Mouse (Mus musculus): ENCODE results near the gene Dennd6a. TPM values are rescaled to one million over a fixed set of nuclear protein-coding genes. Genes with fewer than 3 reads are reported as not detected.
A peak's percentile ranks its signal among the peaks of the same experiment; 100 is the strongest.

Dennd6a gene
- polyA plus RNA-seq, 1 experiment = 8.8 TPM

DNA sequence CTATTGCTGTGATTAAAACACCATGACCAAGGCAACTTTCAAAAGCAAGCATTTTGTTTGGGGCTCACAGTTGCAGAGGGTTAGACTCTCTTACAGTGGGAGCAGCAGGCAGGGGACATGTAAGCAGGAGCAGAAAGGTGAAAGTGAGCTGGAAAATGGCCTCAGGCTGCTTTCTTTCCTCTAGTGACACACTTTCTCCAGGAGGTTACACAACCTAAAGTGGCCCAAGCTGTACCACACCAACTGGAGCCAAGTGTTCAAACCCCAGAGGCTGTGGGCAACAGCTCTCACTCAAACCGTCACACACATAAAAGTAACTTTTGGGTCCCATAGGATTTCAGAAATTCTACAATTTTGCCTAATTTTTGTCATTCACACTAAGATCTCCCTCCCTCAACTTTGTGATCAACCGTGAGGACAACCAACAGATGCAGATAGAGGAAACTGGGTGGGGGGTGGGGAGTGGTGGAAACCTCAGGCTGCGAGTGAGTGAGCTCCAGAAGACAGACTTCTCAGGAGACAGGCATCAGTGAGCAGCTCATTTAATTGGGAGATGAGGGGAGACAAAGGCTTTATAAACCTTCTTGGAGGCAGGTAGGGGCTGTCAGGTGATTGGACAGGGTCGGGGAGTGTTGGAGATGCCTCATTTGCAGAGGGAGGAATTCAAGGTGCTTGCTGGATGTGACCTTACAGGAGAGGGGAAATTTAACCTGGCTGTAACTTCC, 1.5 kb upstream of the Dennd6a start:
- no peaks in the 10 kb centered on the region for H3K36me3 ChIP-seq (ENCODE audit: control insufficient read depth, insufficient read depth, low read length)
- no peaks in the 10 kb centered on the region for H3K27me3 ChIP-seq (ENCODE audit: control insufficient read depth, insufficient read depth, low read length)
- 20% methylated on average over 4 of the region's 4 CpGs for WGBS
- TF ChIP-seq POLR2A (IDR thresholded peaks at IDR 0.05; ENCODE audit: low read depth, low read length) = no peak
- no peak for TF ChIP-seq CTCF (IDR thresholded peaks at IDR 0.05; ENCODE audit: extremely low read depth, insufficient read depth, insufficient read length, insufficient replicate concordance)
- peak; percentile 29 to 36 for DNase-seq (ENCODE audit: low read depth in 1 of 2, low spot score in 2 of 2)
- peak overlapping the region; percentile 81 for H3K27ac ChIP-seq (ENCODE audit: insufficient read depth, low read length)
- H3K4me3 ChIP-seq (ENCODE audit: extremely low read depth, insufficient read depth, insufficient read length) = no peak overlapping the region
- peaks cover 5% of the 10 kb centered on the region; the same call in 1 of the 2 replicates for H3K4me1 ChIP-seq (ENCODE audit: control insufficient read depth, insufficient read depth, insufficient read length)

GRCm38 (mm10) chr14:26576255-26576780, 2.7 kb downstream of the Dennd6a start:
- Histone ChIP-seq H3K4me1 (ENCODE audit: control insufficient read depth, insufficient read depth, insufficient read length) (peaks cover 8% of the 10 kb centered on the region; the same call in 1 of the 2 replicates), H3K36me3 (ENCODE audit: control insufficient read depth, insufficient read depth, low read length) (no peaks in the 10 kb centered on the region), H3K27ac (ENCODE audit: insufficient read depth, low read length) (no peak overlapping the region), H3K4me3 (ENCODE audit: extremely low read depth, insufficient read depth, insufficient read length) (no peak overlapping the region), H3K27me3 (ENCODE audit: control insufficient read depth, insufficient read depth, low read length) (no peaks in the 10 kb centered on the region)
- TF ChIP-seq CTCF (IDR thresholded peaks at IDR 0.05; ENCODE audit: extremely low read depth, insufficient read depth, insufficient read length, insufficient replicate concordance) (no peak), POLR2A (IDR thresholded peaks at IDR 0.05; ENCODE audit: low read depth, low read length) (no peak)
- 87% methylated on average over 3 of the region's 3 CpGs for whole genome bisulfite sequencing
- DNase-seq (ENCODE audit: low read depth in 1 of 2, low spot score in 2 of 2) = no peak

DNA sequence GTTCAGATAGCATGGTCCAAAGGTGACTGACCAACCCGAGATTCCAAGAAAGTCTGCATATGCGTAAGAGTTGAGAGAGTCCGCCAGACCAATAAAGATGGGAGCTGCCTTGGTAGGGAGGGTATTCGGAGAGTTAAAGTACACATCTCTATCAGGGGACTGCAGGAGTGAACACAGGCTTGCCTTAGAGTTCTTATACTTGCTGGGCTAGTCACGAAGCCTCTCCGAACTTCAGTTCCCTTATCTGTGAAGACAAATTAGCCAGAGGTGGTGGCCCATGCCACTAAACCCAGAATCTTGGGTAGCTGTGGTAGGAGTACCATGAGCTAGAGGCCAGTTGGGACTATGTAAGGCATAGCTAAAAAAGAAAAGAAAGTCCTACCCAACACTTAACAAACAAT, 5.1 kb downstream of the Dennd6a start:
- peaks cover 3% of the 10 kb centered on the region; the same call in 1 of the 2 replicates for H3K4me1 ChIP-seq (ENCODE audit: control insufficient read depth, insufficient read depth, insufficient read length)
- H3K27me3 ChIP-seq (ENCODE audit: control insufficient read depth, insufficient read depth, low read length) = no peaks in the 10 kb centered on the region
- peak in 1 of 2 experiments; percentile 3 for DNase-seq (ENCODE audit: low read depth in 1 of 2, low spot score in 2 of 2)
- TF ChIP-seq POLR2A (IDR thresholded peaks at IDR 0.05; ENCODE audit: low read depth, low read length) (no peak), CTCF (IDR thresholded peaks at IDR 0.05; ENCODE audit: extremely low read depth, insufficient read depth, insufficient read length, insufficient replicate concordance) (no peak)
- no peaks in the 10 kb centered on the region for H3K36me3 ChIP-seq (ENCODE audit: control insufficient read depth, insufficient read depth, low read length)
- WGBS = 61% methylated on average over 6 of the region's 6 CpGs
- peak overlapping the region; percentile 42; the same call in 1 of the 2 replicates for H3K27ac ChIP-seq (ENCODE audit: insufficient read depth, low read length)
- no peak overlapping the region for H3K4me3 ChIP-seq (ENCODE audit: extremely low read depth, insufficient read depth, insufficient read length)

- Histone ChIP-seq H3K36me3 (ENCODE audit: control insufficient read depth, insufficient read depth, low read length) (no peaks in the 10 kb centered on the region), H3K27ac (ENCODE audit: insufficient read depth, low read length) (peak overlapping the region; percentile 100), H3K4me1 (ENCODE audit: control insufficient read depth, insufficient read depth, insufficient read length) (peaks cover 3% of the 10 kb centered on the region; the same call in 1 of the 2 replicates), H3K4me3 (ENCODE audit: extremely low read depth, insufficient read depth, insufficient read length) (peak overlapping the region; percentile 94), H3K27me3 (ENCODE audit: control insufficient read depth, insufficient read depth, low read length) (no peaks in the 10 kb centered on the region)
- under 1% methylated on average over 79 of the region's 79 CpGs for WGBS
- peak; percentile 61 to 93 for DNase-seq (ENCODE audit: low read depth in 1 of 2, low spot score in 2 of 2)
- TF ChIP-seq POLR2A (IDR thresholded peaks at IDR 0.05; ENCODE audit: low read depth, low read length) (peak; percentile 89), CTCF (IDR thresholded peaks at IDR 0.05; ENCODE audit: extremely low read depth, insufficient read depth, insufficient read length, insufficient replicate concordance) (no peak)
These were observed 6.0 kb downstream of the Dennd6a start for GRCm38 (mm10) chr14:26579346-26580343.

GRCm38 (mm10) chr14:26583645-26584044, 10.0 kb downstream of the Dennd6a start:
- DNase-seq (ENCODE audit: low read depth in 1 of 2, low spot score in 2 of 2) = no peak
- H3K36me3 ChIP-seq (ENCODE audit: control insufficient read depth, insufficient read depth, low read length) = no peaks in the 10 kb centered on the region; the same call in 1 of the 2 replicates
- H3K27ac ChIP-seq (ENCODE audit: insufficient read depth, low read length) = no peak overlapping the region
- H3K4me3 ChIP-seq (ENCODE audit: extremely low read depth, insufficient read depth, insufficient read length) = no peak overlapping the region
- H3K27me3 ChIP-seq (ENCODE audit: control insufficient read depth, insufficient read depth, low read length) = no peaks in the 10 kb centered on the region
- TF ChIP-seq POLR2A (IDR thresholded peaks at IDR 0.05; ENCODE audit: low read depth, low read length) = no peak
- TF ChIP-seq CTCF (IDR thresholded peaks at IDR 0.05; ENCODE audit: extremely low read depth, insufficient read depth, insufficient read length, insufficient replicate concordance) = no peak
- peaks cover 2% of the 10 kb centered on the region; the same call in 1 of the 2 replicates for H3K4me1 ChIP-seq (ENCODE audit: control insufficient read depth, insufficient read depth, insufficient read length)
- WGBS = 70% methylated on average over 3 of the region's 3 CpGs

DNA sequence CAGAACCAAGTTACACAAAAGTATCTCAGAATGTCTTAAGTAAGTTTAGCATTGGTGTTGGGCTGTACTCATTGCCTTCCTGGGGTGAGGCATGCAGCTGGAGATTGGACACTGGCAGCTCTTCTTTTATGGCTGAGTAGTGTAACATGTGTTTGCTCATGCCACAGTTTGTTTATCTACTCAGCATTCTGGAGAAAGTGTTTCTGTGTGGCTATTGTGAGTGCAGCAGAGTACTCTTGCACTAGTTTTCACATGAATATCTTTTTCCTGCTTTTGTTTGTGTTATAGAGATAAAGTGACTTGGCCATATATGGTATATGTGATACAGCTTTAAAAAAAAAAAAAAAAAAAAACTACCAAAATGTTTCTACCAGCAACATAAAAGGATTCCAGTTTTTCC, 13.5 kb downstream of the Dennd6a start:
- H3K36me3 ChIP-seq (ENCODE audit: control insufficient read depth, insufficient read depth, low read length) = no peaks in the 10 kb centered on the region; the same call in 1 of the 2 replicates
- H3K27me3 ChIP-seq (ENCODE audit: control insufficient read depth, insufficient read depth, low read length) = no peaks in the 10 kb centered on the region
- H3K4me1 ChIP-seq (ENCODE audit: control insufficient read depth, insufficient read depth, insufficient read length) = no peaks in the 10 kb centered on the region; the same call in 1 of the 2 replicates
- no peak for DNase-seq (ENCODE audit: low read depth in 1 of 2, low spot score in 2 of 2)
- H3K27ac ChIP-seq (ENCODE audit: insufficient read depth, low read length) = no peak overlapping the region
- no peak overlapping the region for H3K4me3 ChIP-seq (ENCODE audit: extremely low read depth, insufficient read depth, insufficient read length)
- TF ChIP-seq POLR2A (IDR thresholded peaks at IDR 0.05; ENCODE audit: low read depth, low read length) (no peak), CTCF (IDR thresholded peaks at IDR 0.05; ENCODE audit: extremely low read depth, insufficient read depth, insufficient read length, insufficient replicate concordance) (no peak)

Data from spleen, adult 2 months (tissue).